Mouse (Mus musculus) testis, postnatal 14 days (tissue): ENCODE data around the gene Samd8.

ENCODE experiments used
- DNase-seq: peaks from one replicate; pipeline ENCODE4 v3.0.0; 2021; ENCODE audit warnings: low spot score

The Samd8 gene

GRCm38 (mm10) chr14:21750008-21750880 is at the start of gene Samd8:
Gene Samd8, plus strand, starts transcription at chr14:21750531.
- DNase-seq, result peak; percentile 86

GRCm38 (mm10) chr14:21702691-21703090 is 47.6 kb upstream of the Samd8 start:
- DNase-seq, result no peak

GRCm38 (mm10) chr14:21703255-21703654 is 47.1 kb upstream of the Samd8 start:
- peak; percentile 44 for DNase-seq

- no peak for DNase-seq
Observed at GRCm38 (mm10) chr14:21705462-21705861, 44.9 kb upstream of the Samd8 start.

- DNase-seq, result no peak
Observed at GRCm38 (mm10) chr14:21706759-21707571, 43.4 kb upstream of the Samd8 start.

GRCm38 (mm10) chr14:21709545-21709944 is 40.8 kb upstream of the Samd8 start:
- DNase-seq, result no peak

- no peak for DNase-seq
Observed at GRCm38 (mm10) chr14:21711231-21711630, 39.1 kb upstream of the Samd8 start.

GRCm38 (mm10) chr14:21714486-21714885 is 35.8 kb upstream of the Samd8 start, which contains the start of gene Dupd1:
Gene Dupd1, minus strand, starts transcription at chr14:21714576.
- no peak for DNase-seq

GRCm38 (mm10) chr14:21719646-21720383 is 30.5 kb upstream of the Samd8 start:
- DNase-seq, result no peak

- DNase-seq, result no peak
Observed at GRCm38 (mm10) chr14:21720430-21721205, 29.7 kb upstream of the Samd8 start.

- DNase-seq, result no peak
Observed at GRCm38 (mm10) chr14:21722021-21722698, 28.2 kb upstream of the Samd8 start.

GRCm38 (mm10) chr14:21729031-21729732 is 21.1 kb upstream of the Samd8 start:
- no peak for DNase-seq

- DNase-seq, result no peak
Observed at GRCm38 (mm10) chr14:21729936-21730335, 20.4 kb upstream of the Samd8 start.

GRCm38 (mm10) chr14:21733131-21733905 is 17.0 kb upstream of the Samd8 start:
- DNase-seq, result no peak

- no peak for DNase-seq
Observed at GRCm38 (mm10) chr14:21740345-21740744, 10.0 kb upstream of the Samd8 start.

- DNase-seq, result no peak
Observed at GRCm38 (mm10) chr14:21741314-21741713, 9.0 kb upstream of the Samd8 start.

- DNase-seq, result peak; percentile 68
Observed at GRCm38 (mm10) chr14:21741786-21742185, 8.5 kb upstream of the Samd8 start.

- DNase-seq, result no peak
Observed at GRCm38 (mm10) chr14:21742441-21742840, 7.9 kb upstream of the Samd8 start.

- DNase-seq, result no peak
Observed at GRCm38 (mm10) chr14:21744169-21744568, 6.2 kb upstream of the Samd8 start.
